Mouse (Mus musculus) liver, postnatal 0 days (tissue): Measurements from ENCODE around the gene Lyrm2. TPM values are rescaled to one million over a fixed set of nuclear protein-coding genes. Genes with fewer than 3 reads are reported as not detected.
A peak's percentile ranks its signal among the peaks of the same experiment; 100 is the strongest.

Source experiments
- ATAC-seq: fragments of 200-750 bp; cut with Nextera tagmentation; 2 replicates; pipeline ENCODE4 v1.8.0; 2017; ENCODE audit warnings: mild to moderate bottlenecking, moderate library complexity
- DNase-seq: peaks from one replicate; pipeline ENCODE4 v3.0.0-alpha.2; 2016
- H3K27ac ChIP-seq: fragments of 300-500 bp; sonication (generic); 2 replicates; pipeline ENCODE4 v1.5.1; 2014; ENCODE audit warnings: antibody characterized with exemption, moderate library complexity, mild to moderate bottlenecking, low read depth
- H3K27me3 ChIP-seq: fragments of 300-500 bp; sonication (generic); 2 replicates; pipeline ENCODE4 v1.6.1; 2014; ENCODE audit warnings: low read length, control low read depth, mixed read lengths; ENCODE audit not compliant: insufficient read depth
- H3K36me3 ChIP-seq: fragments of 300-500 bp; sonication (generic); replicated peaks from 2 replicates; pipeline ENCODE4 v1.6.1; 2014; ENCODE audit warnings: mild to moderate bottlenecking, control low read depth, low read length, moderate library complexity, mixed read lengths; ENCODE audit not compliant: insufficient read depth
- H3K4me1 ChIP-seq: fragments of 300-500 bp; sonication (generic); 2 replicates; pipeline ENCODE4 v1.6.1; 2014; ENCODE audit warnings: antibody characterized with exemption, mild to moderate bottlenecking, control low read depth; ENCODE audit not compliant: insufficient read depth
- H3K4me2 ChIP-seq: fragments of 300-500 bp; sonication (generic); 2 replicates; pipeline ENCODE4 v1.6.1; 2014; ENCODE audit warnings: low read depth, mild to moderate bottlenecking, low read length, moderate library complexity, mixed read lengths
- H3K4me3 ChIP-seq: fragments of 300-500 bp; sonication (generic); 2 replicates; pipeline ENCODE4 v1.5.1; 2014; ENCODE audit warnings: low read depth, low read length
- H3K9ac ChIP-seq: fragments of 300-500 bp; sonication (generic); replicated peaks from 2 replicates; pipeline ENCODE4 v1.6.1; 2014; ENCODE audit warnings: mild to moderate bottlenecking, moderate library complexity
- H3K9me3 ChIP-seq: fragments of 300-500 bp; sonication (generic); 2 replicates; pipeline ENCODE4 v1.6.1; 2016; ENCODE audit warnings: mild to moderate bottlenecking, control low read depth, low read length, mixed read lengths
- CTCF ChIP-seq: sonication (generic); IDR thresholded peaks from 2 replicates; pipeline ENCODE4 v1.5.1; 2016; ENCODE audit warnings: antibody characterized with exemption, low read depth
- EP300 ChIP-seq: IDR thresholded peaks from 2 replicates; pipeline ENCODE4 v1.6.1; 2016; ENCODE audit warnings: antibody characterized with exemption, low read depth, mild to moderate bottlenecking
- WGBS: fragments of 180-500 bp; shearing (Covaris S2); extraction: QIAGEN DNeasy Blood & Tissue Kit; methylation state at CpG from one replicate; pipeline ENCODE4 v1.1.7; 2014; ENCODE audit not compliant: insufficient replicate concordance; 5-methylcytosine and 5-hydroxymethylcytosine counted together
- polyA plus RNA-seq: library from polyadenylated mRNA; unstranded; fragments of >200 nt; fragmentation: Nextera tagmentation; extraction: Ambion mirVana; gene quantifications from 2 replicates; pipeline ENCODE4 v1.2.1, GENCODE M21; 2015

Lyrm2 gene
- polyA plus RNA-seq, 1 experiment from 2014 or later: 48.6 TPM

DNA sequence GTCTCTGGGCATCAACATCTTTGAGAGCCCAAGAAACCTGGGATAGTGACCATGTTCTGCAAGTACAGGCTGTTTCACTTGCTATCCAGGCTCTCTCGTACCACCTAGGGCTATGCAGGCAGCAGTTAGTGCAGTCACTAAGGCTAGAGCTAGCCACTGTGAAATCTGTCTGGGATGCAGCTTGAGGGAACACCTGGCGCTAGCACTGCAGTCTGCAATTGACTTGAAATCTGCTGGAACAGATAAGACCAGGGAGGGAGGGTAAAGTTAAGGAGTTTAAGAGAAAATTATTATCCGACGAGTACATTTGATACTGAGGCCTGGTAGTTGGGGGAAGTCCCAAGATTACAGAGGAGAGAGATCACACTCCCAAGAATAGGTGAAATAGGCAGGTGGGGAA is 20.1 kb upstream of the Lyrm2 start:
- TF ChIP-seq CTCF: no peak
- TF ChIP-seq EP300: no peak
- no peaks in the 10 kb centered on the region for H3K27me3 ChIP-seq
- H3K9ac ChIP-seq: no peak overlapping the region
- H3K36me3 ChIP-seq: 0 out of 2 replicates have a peak, but pooled peaks cover 8% of the 10 kb centered on the region
- no peak for DNase-seq
- no peaks in the 10 kb centered on the region for H3K9me3 ChIP-seq
- WGBS: 77% methylated on average over 4 of the region's 4 CpGs
- 0 out of 2 replicates have a peak, but pooled peaks have one; percentile 29 for ATAC-seq
- H3K27ac ChIP-seq: no peak overlapping the region
- no peaks in the 10 kb centered on the region for H3K4me1 ChIP-seq
- no peak overlapping the region for H3K4me3 ChIP-seq
- no peak overlapping the region for H3K4me2 ChIP-seq

DNA sequence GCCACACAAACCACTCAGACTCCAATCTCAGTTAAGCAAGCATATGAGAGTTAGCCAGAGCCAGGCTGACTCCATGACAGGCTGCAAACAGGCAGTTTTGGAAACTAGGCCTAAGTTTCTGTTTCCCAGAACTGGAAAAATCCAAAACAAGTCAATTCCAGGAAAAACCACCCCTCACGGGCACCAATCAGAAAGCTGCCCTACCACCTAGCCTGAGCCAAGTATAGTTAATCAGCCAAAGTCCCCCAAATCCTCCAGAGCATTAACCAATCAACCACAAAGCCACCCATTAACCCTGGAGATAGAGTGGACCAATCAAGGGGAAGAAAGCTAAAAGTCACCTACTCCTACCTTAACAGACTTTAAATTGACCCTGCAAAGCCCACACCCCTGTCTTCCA is 12.9 kb upstream of the Lyrm2 start:
- 71% methylated on average over 1 of the region's 1 CpGs for WGBS
- DNase-seq (no peak), ATAC-seq (peak; percentile 78)
- H3K4me3 ChIP-seq: no peak overlapping the region
- H3K27ac ChIP-seq: no peak overlapping the region
- H3K27me3 ChIP-seq: no peaks in the 10 kb centered on the region
- no peak for TF ChIP-seq CTCF
- TF ChIP-seq EP300: peak; percentile 54; the same call in 1 of the 2 replicates
- H3K4me2 ChIP-seq: no peak overlapping the region
- no peaks in the 10 kb centered on the region for H3K36me3 ChIP-seq
- H3K9me3 ChIP-seq: no peaks in the 10 kb centered on the region
- H3K9ac ChIP-seq: no peak overlapping the region
- H3K4me1 ChIP-seq: no peaks in the 10 kb centered on the region

DNA sequence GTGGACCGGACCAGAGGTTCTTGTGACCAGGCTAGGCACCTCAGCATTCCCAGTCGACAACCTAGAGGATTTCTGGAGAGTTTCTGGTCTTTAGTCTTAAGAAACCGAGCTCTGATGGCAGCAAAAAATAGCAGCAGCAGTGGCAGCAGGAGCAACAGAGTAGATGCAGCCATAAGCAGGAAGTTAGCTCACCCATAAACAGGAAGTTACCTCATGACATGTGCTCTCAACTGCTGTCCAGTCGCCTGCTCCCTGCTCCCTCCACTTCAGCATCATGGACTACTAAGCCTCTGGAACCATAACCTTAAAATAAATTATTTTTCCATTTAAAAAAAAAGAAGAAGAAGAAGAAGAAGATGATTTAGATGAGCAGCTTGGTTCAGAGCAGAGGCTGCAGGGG is 11.0 kb upstream of the Lyrm2 start:
- no peaks in the 10 kb centered on the region for H3K27me3 ChIP-seq
- H3K4me1 ChIP-seq: no peaks in the 10 kb centered on the region
- no peak for ATAC-seq
- no peak overlapping the region for H3K4me2 ChIP-seq
- H3K4me3 ChIP-seq: no peak overlapping the region
- DNase-seq: no peak
- H3K9ac ChIP-seq: no peak overlapping the region
- no peaks in the 10 kb centered on the region for H3K9me3 ChIP-seq
- WGBS: 75% methylated on average over 4 of the region's 4 CpGs
- TF ChIP-seq CTCF (no peak), EP300 (no peak)
- no peak overlapping the region for H3K27ac ChIP-seq
- no peaks in the 10 kb centered on the region for H3K36me3 ChIP-seq

DNA sequence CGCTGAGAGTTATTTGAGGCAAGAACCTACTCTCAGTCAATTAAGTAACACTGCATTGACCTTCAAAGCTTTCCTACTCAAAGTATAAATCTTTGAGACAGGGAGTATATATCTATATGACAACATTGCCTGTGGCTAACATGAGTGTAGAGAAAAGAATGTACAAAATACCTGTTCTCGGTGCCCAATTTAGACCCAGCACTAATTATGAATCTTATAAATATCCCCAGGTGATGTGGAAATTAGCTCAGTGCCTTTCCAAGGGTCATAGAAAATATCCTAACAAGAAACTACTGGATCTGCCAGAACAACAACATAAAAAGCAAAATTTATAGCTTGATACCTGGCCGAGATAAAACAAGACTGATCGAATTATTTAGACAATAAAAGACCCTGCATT is 1.1 kb upstream of the Lyrm2 start:
- H3K9me3 ChIP-seq: no peaks in the 10 kb centered on the region
- H3K4me1 ChIP-seq: 0 out of 2 replicates have a peak, but pooled peaks cover 5% of the 10 kb centered on the region
- H3K4me3 ChIP-seq: no peak overlapping the region
- WGBS: 95% methylated on average over 4 of the region's 4 CpGs
- H3K27ac ChIP-seq: no peak overlapping the region
- TF ChIP-seq EP300: no peak
- TF ChIP-seq CTCF: no peak
- ATAC-seq (no peak), DNase-seq (no peak)
- no peaks in the 10 kb centered on the region for H3K36me3 ChIP-seq
- no peak overlapping the region for H3K4me2 ChIP-seq
- H3K27me3 ChIP-seq: no peaks in the 10 kb centered on the region
- H3K9ac ChIP-seq: no peak overlapping the region

DNA sequence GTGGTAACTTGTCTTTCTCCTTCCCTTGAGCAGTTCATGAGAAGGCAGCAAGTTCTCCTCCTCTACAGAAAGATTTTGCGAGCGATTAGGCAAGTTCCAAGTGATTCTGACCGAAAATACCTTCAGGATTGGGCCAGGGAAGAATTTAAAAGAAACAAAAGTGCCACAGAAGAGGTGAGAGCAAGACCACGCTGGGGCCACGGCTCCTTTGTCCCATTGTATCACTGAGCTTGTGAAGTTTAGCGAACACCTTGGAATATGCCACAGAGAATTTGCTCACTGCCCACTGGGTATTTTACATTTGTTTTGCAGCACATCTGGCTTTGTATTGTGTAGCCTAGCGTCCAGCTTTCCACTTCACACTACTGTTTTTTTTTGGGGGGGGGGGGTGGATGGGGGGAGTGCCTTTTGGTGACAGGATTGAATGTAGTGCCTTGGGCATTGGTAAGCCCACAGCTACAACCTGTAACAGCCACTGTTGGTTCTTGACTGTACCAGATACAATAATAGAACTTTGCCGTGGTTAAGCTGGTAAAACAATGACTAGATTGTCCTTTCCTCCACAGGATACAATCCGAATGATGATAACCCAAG is 621 bp downstream of the Lyrm2 start:
- WGBS: 7% methylated on average over 9 of the region's 9 CpGs
- H3K4me3 ChIP-seq: peak overlapping the region; percentile 89
- 0 out of 2 replicates have a peak, but pooled peaks cover 5% of the 10 kb centered on the region for H3K4me1 ChIP-seq
- TF ChIP-seq CTCF: no peak
- no peak for TF ChIP-seq EP300
- H3K36me3 ChIP-seq: no peaks in the 10 kb centered on the region
- no peaks in the 10 kb centered on the region for H3K27me3 ChIP-seq
- H3K9me3 ChIP-seq: no peaks in the 10 kb centered on the region
- peak overlapping the region; percentile 89 for H3K4me2 ChIP-seq
- peak overlapping the region; percentile 98 for H3K27ac ChIP-seq
- DNase-seq (no peak), ATAC-seq (peak; percentile 18; the same call in 1 of the 2 replicates)
- H3K9ac ChIP-seq: peak overlapping the region; percentile 87

DNA sequence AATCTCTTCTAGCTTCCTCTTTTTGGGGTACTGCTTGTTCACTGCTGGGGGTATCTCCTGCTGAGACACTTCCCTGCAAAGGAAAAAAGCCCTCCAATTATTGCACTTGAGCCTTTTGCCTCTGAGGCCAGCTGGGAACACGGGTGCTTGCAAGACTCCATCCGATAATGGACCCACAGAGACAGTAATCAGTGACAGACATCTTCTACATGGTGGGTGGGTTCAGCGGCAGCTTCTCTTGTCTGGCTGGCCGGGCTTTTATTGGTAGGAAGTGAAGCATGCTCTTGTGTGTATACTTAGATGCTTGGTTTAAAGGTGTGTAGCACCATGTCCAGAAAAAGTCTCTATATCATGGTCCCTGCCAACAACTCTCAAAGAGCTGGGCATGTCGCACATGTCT is 17.4 kb downstream of the Lyrm2 start:
- DNase-seq (no peak), ATAC-seq (no peak)
- H3K36me3 ChIP-seq: no peaks in the 10 kb centered on the region
- no peak overlapping the region for H3K4me2 ChIP-seq
- no peak for TF ChIP-seq EP300
- no peak for TF ChIP-seq CTCF
- H3K27me3 ChIP-seq: no peaks in the 10 kb centered on the region
- no peak overlapping the region for H3K4me3 ChIP-seq
- H3K9ac ChIP-seq: no peak overlapping the region
- no peak overlapping the region for H3K27ac ChIP-seq
- H3K9me3 ChIP-seq: no peaks in the 10 kb centered on the region
- H3K4me1 ChIP-seq: no peaks in the 10 kb centered on the region
- 60% methylated on average over 5 of the region's 5 CpGs for WGBS
